Mouse (Mus musculus): ENCODE data around the gene Fam168a. TPM values are rescaled to one million over a fixed set of nuclear protein-coding genes. Genes with fewer than 3 reads are reported as not detected.

Fam168a gene
- 10 to 100 TPM; 33.5 to 35.7 TPM for total RNA-seq (2021)
- long read RNA-seq, experiment 1, partial matches to known transcripts = 1 of 7 reads
- long read RNA-seq, experiment 1, other reads (novel, unspliced or antisense) = 6 of 7 reads
- long read RNA-seq, experiment 2, partial matches to known transcripts = 1 of 9 reads
- long read RNA-seq, experiment 2, other reads (novel, unspliced or antisense) = 8 of 9 reads

- peak; percentile 95 for DNase-seq
Observed at GRCm38 (mm10) chr7:100706143-100706841, at the start of gene Fam168a. Fam168a (plus strand) TSS chr7:100706635.

- DNase-seq = peak; percentile 35
Observed at GRCm38 (mm10) chr7:100656739-100657138, 49.7 kb upstream of the Fam168a start.

GRCm38 (mm10) chr7:100658093-100658578 is 48.3 kb upstream of the Fam168a start:
- peak; percentile 57 for DNase-seq

GRCm38 (mm10) chr7:100661264-100661663 is 45.2 kb upstream of the Fam168a start:
- DNase-seq = no peak

GRCm38 (mm10) chr7:100662231-100662630 is 44.2 kb upstream of the Fam168a start, which contains the start of gene Plekhb1:
Plekhb1 (minus strand) TSS chr7:100662414.
- no peak for DNase-seq

- DNase-seq = peak; percentile 85
Observed at GRCm38 (mm10) chr7:100663190-100663589, 43.2 kb upstream of the Fam168a start.

GRCm38 (mm10) chr7:100663729-100664304 is 42.6 kb upstream of the Fam168a start:
- no peak for DNase-seq

- DNase-seq = no peak
Observed at GRCm38 (mm10) chr7:100670646-100671045, 35.8 kb upstream of the Fam168a start.

- no peak for DNase-seq
Observed at GRCm38 (mm10) chr7:100673452-100673851, 33.0 kb upstream of the Fam168a start.

- no peak for DNase-seq
Observed at GRCm38 (mm10) chr7:100674941-100675340, 31.5 kb upstream of the Fam168a start.

- DNase-seq = no peak
Observed at GRCm38 (mm10) chr7:100678052-100678451, 28.4 kb upstream of the Fam168a start.

- DNase-seq = no peak
Observed at GRCm38 (mm10) chr7:100678948-100679880, 27.2 kb upstream of the Fam168a start.

GRCm38 (mm10) chr7:100681132-100681531 is 25.3 kb upstream of the Fam168a start:
- no peak for DNase-seq

GRCm38 (mm10) chr7:100683241-100683640 is 23.2 kb upstream of the Fam168a start:
- no peak for DNase-seq

- no peak for DNase-seq
Observed at GRCm38 (mm10) chr7:100684081-100684480, 22.4 kb upstream of the Fam168a start.

GRCm38 (mm10) chr7:100684538-100684937 is 21.9 kb upstream of the Fam168a start:
- no peak for DNase-seq

- DNase-seq = peak; percentile 57
Observed at GRCm38 (mm10) chr7:100685061-100686030, 21.1 kb upstream of the Fam168a start.

GRCm38 (mm10) chr7:100688471-100688870 is 18.0 kb upstream of the Fam168a start:
- DNase-seq = peak; percentile 31

GRCm38 (mm10) chr7:100693199-100693598 is 13.2 kb upstream of the Fam168a start:
- no peak for DNase-seq

Measured in gastrocnemius, postnatal 25 days (tissue).